Mouse (Mus musculus): ENCODE data around the gene Lrp8.

DNA sequence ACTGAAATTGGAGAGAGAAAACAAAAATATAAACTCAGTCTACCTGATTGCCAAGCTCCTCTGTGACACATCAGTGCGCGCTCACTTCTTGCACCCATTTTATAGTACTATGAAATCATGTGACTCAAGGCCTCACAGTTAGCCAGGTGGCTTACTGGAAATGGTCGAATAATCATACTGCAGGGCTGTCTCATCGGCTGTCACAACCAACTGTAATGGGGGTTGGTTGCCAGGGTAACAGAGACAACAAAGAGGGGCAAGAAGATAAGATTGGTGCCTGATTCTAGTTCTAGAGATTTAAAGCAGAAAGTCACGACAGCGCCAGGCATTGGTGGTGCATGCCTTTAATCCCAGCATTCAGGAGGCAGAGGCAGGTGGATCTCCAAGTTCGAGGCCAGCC, 56.9 kb downstream of the Lrp8 start:
- TF ChIP-seq CTCF (IDR thresholded peaks at IDR 0.05; ENCODE audit: low read depth, low read length) (no peak), POLR2A (IDR thresholded peaks at IDR 0.05; ENCODE audit: extremely low read depth, insufficient read depth, low read length) (no peak)

Data from liver, adult 2 months (tissue).